8 mouse cellular contexts compared by ENCODE assay signal in the genomic region with DNA sequence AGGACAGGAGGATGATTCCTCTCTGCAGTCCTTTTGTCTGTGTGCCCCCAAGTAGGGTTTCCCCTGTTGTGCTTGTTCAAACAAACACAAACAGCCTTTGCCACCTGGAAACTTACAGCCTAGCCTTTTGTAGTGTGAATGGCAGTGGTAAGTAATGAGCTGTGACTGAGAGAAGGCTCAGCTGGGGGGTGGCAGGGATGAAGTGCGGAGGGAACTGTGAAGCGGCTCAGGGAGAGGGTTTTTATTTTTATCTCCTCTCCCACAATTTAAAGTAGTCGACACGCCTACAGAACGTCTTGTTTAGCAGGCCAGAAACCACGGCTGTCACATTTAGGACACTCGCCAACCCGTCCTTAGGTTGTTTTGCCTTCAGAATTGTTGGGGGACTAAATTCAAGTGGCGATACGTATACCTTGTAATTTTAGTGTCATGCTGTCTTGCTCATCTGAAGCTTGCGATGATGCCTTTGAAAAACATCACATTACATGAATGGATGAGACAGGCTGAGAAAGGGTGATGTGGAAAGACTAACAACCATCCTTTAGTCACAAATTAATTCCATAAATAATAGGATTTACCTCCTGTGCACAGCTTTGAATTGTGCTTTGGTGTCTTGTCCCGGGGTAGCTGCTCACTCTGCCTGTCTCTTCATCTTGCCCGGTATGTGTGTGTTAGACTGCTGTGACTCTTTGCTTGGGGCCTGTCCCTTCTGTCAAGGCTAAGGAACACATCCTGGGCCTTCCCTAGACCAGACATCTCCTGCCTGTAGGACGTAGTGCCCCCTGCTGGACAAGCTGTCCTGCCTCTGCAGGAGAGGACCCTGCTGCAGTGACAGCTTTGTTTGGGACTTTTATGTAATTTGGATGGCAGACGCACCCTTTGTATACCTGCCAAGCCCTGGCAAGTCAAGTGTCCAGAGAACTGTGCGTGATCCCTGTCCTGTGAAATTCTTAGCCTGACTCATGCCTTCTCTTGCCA.
A peak's percentile ranks its signal among the peaks of the same experiment; 100 is the strongest.
DNase-seq lines count a peak whose midpoint lies in the region; ATAC-seq lines count a peak whose summit lies in the region.

No protein-coding gene starts in this region.

- H3K9me3 ChIP-seq in intestine, embryonic 16.5 days (ENCODE audit: control insufficient read depth, low read length): no peaks in the 10 kb centered on the region
- H3K9me3 ChIP-seq in midbrain, embryonic 13.5 days: no peaks in the 10 kb centered on the region

- H3K27ac ChIP-seq in intestine, embryonic 16.5 days (ENCODE audit: low read length): no peak overlapping the region
- peak overlapping the region; percentile 46 for H3K27ac ChIP-seq in midbrain, embryonic 13.5 days

- no peak overlapping the region for H3K4me2 ChIP-seq in intestine, embryonic 16.5 days (ENCODE audit: low read depth, low read length)
- H3K4me2 ChIP-seq in midbrain, embryonic 13.5 days (replicated peaks): peak overlapping the region; percentile 31

- H3K4me1 ChIP-seq in intestine, embryonic 16.5 days (ENCODE audit: control insufficient read depth, insufficient read depth, low read length): peaks cover 3% of the 10 kb centered on the region; the same call in 1 of the 2 replicates
- peaks cover 14% of the 10 kb centered on the region for H3K4me1 ChIP-seq in midbrain, embryonic 13.5 days (replicated peaks)

- DNase-seq in adipocyte (ENCODE audit: low spot score) (peak; percentile 91), MN1 (ENCODE audit: low spot score) (no peak)
- peak; percentile 80 for DNase-seq in embryo, embryonic 10 days (ENCODE audit: low spot score)
- peak; percentile 80 for DNase-seq in gastrocnemius, postnatal 25 days
- peak; percentile 59 to 73 for DNase-seq in left cerebral cortex, postnatal 14 days (ENCODE audit: low spot score in 2 of 2)
- peak; percentile 41 for DNase-seq in spleen, adult 12 weeks (ENCODE audit: low spot score)

- WGBS in intestine, embryonic 16.5 days: 46% methylated on average over 16 of the region's 16 CpGs
- 9% methylated on average over 16 of the region's 16 CpGs for WGBS in midbrain, embryonic 13.5 days

- ATAC-seq in intestine, embryonic 16.5 days: 0 out of 2 replicates have a peak, but pooled peaks have one; percentile 36
- ATAC-seq in midbrain, embryonic 13.5 days: peak; percentile 83

- no peaks in the 10 kb centered on the region for H3K36me3 ChIP-seq in intestine, embryonic 16.5 days (ENCODE audit: control insufficient read depth, insufficient read depth, low read length)
- no peaks in the 10 kb centered on the region for H3K36me3 ChIP-seq in midbrain, embryonic 13.5 days

- intact Hi-C loops in left cerebral cortex, postnatal 14 days (cut with DNase I): loop anchor here (10.0 kb wide), 1 partner anchor 885 kb away; the partner anchor contains the start of gene Foxp2

- H3K27me3 ChIP-seq in intestine, embryonic 16.5 days (replicated peaks; ENCODE audit: control insufficient read depth, insufficient read depth, low read length): no peaks in the 10 kb centered on the region
- no peaks in the 10 kb centered on the region for H3K27me3 ChIP-seq in midbrain, embryonic 13.5 days

- no peak overlapping the region for H3K4me3 ChIP-seq in intestine, embryonic 16.5 days (ENCODE audit: low read length)
- no peak overlapping the region for H3K4me3 ChIP-seq in midbrain, embryonic 13.5 days (replicated peaks)

- H3K9ac ChIP-seq in intestine, embryonic 16.5 days (ENCODE audit: low read depth, low read length): no peak overlapping the region
- H3K9ac ChIP-seq in midbrain, embryonic 13.5 days (replicated peaks): peak overlapping the region; percentile 36; the same call in 1 of the 2 replicates
